Mouse (Mus musculus) lung, adult 2 months (tissue): ENCODE measurements around the gene Itih1.

Experiments used
- CTCF ChIP-seq: fragments of 200-500 bp; IDR thresholded peaks from 2 replicates; pipeline ENCODE4 v1.5.1; 2011; ENCODE audit warnings: mild to moderate bottlenecking, low read length, control low read depth; ENCODE audit not compliant: insufficient read depth
- POLR2A ChIP-seq: fragments of 200-500 bp; IDR thresholded peaks from 2 replicates; pipeline ENCODE4 v1.6.1; 2011; ENCODE audit warnings: low read depth, mild to moderate bottlenecking, control low read depth, low read length, borderline replicate concordance; ENCODE audit errors: extremely low read depth

DNA sequence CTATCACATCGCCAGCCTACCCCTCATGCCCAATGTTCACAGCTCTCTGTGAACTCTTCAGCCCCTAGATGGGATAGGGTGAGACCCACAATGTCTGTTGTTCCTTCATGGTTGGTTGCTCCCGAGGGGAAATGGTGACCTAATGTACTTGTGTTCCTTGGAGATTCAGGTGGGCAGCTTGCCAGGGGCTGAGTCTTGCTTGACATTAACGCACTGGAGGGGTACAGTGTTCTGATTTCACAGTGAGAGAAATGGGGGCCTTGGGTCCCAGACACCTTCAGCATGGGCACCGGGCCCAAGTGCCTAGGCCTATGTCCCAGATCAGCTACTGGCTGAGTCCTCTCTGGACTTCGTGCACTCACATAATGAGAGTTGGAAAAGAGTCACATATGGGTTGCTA is 29.7 kb downstream of the Itih1 start:
- TF ChIP-seq POLR2A, result no peak
- TF ChIP-seq CTCF, result no peak
